Mouse (Mus musculus) CH12F3 (cell line): ENCODE measurements around the gene Hephl1.

Experiments
- in situ Hi-C: fragments of 300-500 bp; cut with MboI; formaldehyde crosslinking; loops from 2 replicates; pipeline ENCODE4 v1.14.3; 2020; ENCODE audit warnings: low sequenced_read_pairs

Hephl1 gene

DNA sequence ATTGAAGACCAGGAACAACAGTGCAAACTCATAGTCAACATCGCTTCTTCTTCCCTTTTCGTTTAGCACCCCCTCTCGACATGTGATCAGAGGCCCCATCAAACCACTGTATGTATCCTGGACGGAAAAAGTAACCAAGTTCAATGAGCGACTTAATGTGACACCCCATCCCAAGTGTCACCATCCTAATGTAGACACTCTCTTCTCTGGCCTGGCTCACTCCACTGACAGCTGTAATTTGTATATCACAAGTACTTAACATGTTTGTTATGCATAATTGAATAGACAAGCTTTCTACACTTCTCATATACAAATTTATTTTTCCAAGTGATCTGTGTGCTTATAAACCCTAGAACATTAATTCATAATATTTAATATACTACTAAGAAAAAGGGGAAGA, 51.1 kb downstream of the Hephl1 start:
- in situ Hi-C loops, result no loop called here

DNA sequence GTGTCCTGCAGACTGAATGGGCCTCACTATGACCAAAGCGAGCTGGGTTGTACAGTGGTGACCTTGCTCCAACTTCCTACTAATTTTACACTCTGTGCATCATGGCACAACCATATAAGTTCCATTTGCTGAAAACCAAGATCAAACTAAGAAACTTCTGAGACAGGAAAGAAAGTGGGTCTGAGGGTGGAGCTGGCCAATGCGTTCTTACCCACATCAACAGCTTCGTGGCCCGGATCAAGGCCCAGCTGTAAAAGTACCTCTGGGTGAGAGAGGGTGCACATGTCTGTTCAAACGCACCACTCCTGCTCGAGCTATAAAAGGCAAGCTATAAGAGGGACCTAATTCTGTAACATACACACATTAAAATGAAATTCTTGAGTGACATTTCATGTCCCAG, 51.9 kb downstream of the Hephl1 start:
- in situ Hi-C loops, result no loop called here

DNA sequence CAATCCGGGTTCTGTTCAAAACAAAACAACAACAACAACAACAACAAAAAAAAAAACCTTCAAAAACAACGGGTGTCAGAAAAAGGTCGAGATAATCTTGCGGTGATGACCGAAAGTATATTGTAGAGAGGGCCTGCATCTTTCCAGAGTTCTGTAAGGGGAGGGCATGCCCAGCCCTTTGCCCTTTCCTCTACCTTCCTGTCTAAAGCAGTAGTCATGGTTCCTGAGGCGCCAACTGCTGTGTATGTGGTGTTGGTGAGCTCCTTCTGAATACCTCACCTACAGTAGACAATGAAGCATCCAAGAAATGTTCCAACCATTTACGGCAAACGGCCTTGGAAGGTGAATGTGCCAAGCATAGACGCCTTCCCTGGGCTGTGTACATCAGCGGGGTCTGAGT, 66.2 kb downstream of the Hephl1 start:
- in situ Hi-C loops, result no loop called here

DNA sequence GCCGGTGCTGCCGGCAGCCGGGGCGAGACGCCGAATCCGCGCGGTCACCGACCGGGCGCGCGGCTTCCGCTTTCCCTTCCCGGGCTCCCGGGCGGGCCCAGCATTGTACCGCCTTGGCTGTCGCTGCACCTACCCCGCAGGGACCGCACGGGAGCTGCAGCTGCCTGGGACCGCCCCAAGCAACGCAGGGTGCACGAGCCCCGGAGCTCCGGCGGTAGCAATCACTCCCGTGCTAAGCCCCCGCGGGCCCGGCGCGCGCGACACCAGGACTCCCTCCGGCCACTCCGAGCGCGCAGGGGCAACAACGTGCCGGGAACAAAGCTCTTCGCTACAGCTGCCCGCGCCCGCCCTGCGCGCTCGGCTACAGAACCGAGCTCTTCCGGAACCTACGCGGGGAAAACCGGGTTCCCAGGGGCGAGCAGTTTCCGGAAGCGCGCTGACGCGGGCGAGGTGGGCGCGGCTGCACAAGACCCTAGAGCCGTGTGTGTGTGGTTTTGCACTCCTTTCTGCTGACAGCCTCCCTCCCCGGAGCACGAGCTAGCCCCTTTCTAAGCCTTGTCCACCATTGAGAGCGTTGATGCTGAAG, 66.7 kb downstream of the Hephl1 start, which contains the start of gene Panx1:
TSS of gene Panx1 (minus strand) at position 395 of the 586 bp plus-strand sequence.
- in situ Hi-C loops, result no loop called here

DNA sequence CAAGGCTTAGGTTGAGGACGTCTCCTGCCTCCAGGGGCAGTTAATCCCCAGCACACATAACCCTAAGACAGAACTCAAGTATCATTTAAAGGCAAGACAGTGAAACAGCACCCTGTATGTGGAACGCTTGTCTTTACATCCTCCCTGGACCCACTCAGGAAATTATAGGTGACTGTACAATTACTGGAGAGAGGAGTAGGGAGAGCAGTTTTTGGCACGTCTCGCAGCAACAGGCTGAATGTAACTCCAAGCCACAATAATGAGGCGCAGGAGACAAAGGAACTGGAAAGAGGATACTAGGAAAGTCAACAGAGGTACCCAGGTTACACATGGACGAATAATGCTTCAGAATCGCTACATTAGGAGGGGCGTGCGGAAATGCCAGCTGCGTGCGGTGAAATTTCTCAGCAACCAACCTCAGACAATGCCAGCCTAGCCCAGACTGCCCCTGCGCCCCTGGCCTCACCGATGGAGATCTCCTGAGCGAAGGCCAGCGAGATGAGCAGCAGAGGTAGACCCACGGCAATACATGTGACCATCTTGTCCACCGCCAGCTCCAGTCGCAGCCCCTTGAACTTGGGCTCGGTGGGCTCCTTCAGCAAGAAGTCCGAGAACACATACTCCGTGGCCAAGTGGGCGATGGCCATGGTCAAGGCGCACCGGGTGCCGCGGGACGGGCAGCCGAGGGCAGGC, 67.4 kb downstream of the Hephl1 start:
- in situ Hi-C loops, result no loop called here

DNA sequence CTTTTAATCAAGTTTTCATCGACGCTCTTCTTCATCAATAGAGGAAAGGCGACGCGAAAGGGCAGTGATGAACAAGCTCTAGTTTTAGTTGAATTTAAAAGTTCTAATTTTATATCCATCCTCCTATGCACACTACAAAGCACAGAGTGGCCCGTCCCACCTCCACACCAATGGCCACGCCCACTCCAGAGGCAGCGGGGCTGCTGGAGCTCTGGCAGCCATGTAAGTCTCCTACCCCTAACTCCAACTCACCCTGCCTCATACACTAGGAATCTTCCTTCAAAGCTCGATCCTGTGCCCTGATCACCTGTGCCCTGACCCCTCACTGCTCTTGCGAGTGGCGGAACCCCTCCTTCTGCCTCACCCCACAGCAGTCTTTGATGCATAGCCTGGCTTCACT, 70.4 kb downstream of the Hephl1 start:
- in situ Hi-C loops, result no loop called here

DNA sequence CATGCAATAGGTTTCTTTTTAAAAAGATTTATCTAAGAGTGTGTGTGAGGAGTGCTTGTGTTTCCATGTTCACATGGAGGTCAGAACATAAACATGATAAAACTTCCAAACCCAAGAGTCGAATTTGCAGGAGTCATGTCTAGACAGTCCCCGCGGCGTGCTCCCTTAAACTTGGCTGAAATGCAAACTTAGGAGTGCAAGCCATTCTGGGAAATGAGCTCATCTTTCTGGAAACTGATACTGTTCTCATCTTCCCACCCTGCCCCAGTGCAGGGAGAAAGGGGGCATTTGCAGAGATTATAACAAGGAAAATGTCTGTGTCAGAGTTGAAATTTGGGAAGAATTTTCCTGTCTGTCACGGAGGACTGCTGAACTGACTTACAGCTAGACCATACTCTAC, 72.1 kb downstream of the Hephl1 start:
- in situ Hi-C loops, result no loop called here

DNA sequence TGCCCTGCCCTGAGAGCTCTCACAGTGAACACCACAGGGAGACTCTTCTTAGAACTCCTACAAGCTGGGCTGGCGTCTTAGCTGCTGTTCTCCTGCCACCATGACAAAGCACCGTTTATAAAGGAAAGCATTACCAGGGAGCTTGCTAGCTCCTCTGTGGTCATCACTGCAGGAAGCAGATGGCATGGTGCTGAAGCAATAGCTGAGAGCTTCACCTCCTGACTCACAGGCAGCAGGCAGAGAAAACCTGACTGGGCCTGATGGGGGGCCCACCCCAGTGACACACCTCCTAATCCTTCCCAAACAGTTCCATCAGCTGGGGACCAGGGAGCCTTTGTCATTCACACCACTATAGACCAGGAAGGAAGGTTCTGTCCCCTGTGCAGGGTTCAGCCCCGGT, 74.2 kb downstream of the Hephl1 start:
- in situ Hi-C loops, result no loop called here

DNA sequence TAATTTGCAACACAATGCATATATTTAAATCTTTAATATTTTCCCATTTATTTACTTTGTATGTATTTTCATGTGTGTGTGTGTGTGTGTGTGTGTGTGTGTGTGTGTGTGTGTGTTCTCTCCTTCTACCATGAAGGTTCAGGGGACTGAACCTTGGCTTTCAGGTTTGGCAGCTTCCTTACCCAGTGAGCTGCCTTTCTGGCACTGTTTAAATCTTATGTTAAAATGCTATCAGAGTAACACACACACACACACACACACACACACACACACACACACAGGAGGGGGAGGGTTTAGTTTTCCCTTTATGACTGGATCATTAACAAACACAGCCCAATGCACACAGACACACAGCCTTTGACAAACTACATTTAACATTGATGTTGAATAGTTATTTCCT, 74.7 kb downstream of the Hephl1 start:
- in situ Hi-C loops, result no loop called here

DNA sequence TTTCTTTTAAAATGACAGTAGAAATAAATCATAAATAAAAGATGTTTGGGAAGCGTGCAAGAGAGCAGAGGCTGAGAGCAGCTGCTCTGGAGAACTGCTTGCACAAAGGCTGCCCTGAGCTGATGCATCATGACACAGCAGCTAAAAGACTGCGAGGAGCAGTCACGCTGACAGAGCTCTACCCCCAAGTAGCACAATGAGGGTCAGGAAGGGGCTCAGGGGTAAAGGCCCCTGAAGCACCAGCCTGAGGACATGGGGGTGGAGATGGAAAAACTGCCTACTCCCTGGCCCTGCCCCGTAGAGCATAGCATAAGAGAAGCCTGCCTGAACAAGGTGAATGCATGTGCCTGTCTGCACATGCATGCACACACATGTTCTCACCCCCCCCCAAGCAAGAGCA, 75.1 kb downstream of the Hephl1 start:
- in situ Hi-C loops, result no loop called here

DNA sequence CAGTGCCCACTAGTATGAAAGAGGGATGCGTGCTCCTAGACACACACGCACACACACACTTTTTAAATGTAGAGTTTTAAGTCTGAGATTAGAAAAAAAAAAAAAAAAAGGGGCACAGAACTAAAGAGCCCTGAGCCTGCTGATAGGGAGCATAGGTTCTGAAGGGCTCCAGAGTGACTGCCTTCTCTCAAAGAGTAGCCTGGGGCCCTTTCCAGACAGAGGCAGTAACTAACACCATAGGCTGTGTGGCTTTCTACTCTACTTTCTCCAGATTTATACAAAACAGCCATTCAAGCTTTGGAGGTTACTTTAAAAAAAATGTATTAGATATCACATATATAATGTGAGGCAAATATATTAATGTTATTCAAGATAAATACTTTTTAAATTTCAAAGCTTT, 75.5 kb downstream of the Hephl1 start:
- in situ Hi-C loops, result no loop called here

DNA sequence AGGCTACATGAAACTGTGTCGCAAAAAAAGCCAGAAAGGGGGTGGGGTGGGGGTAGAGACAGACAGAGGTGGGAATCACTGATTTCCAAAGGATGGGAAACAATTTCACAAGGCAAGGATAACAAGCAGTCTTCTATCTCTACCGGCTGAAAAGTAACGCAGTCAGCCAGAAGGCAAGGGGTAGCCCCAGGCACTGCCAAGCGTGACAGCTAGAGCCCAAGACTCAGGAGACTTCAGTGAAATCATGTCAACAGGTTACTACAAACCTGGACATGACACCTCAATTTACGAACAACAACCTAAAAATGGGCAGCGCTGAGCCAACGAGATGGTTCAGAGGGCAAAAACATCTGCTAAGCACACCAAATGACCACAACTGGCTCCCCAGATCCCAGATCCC, 75.9 kb downstream of the Hephl1 start:
- in situ Hi-C loops, result no loop called here

DNA sequence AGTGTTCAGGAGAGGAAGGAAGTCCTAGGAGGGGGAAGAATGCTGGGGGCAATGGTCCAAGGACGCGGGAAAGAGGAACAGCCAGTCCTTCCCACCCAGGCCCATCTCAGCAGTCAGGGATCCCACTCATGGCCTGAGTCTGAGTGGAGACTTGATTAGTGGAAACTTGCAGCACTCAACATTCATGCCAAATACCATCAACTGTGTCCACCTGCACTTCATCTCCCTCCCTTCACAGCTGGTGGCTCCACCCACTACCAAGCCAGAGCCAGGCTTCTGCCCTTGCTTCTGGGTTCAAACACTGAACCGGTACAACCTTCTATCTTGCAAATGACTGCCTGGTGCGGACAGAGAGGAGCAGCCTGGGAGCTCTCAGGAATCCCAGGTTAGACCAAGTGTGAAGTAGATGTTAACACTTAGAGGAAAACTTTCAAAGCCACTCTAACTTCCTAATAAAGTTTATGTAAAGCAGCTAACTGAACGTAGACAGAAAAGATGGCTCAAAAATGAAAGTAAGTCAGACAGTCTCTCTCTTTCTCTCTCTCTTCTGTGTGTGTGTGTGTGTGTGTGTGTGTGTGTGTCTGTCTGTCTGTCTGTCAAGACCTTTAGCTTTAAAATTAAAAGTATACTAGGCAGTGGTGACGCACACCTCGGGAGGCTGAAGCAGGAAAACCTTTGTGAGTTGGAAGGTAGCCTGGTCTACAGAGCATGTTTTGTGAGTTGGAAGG, 77.2 kb downstream of the Hephl1 start:
- in situ Hi-C loops, result no loop called here

DNA sequence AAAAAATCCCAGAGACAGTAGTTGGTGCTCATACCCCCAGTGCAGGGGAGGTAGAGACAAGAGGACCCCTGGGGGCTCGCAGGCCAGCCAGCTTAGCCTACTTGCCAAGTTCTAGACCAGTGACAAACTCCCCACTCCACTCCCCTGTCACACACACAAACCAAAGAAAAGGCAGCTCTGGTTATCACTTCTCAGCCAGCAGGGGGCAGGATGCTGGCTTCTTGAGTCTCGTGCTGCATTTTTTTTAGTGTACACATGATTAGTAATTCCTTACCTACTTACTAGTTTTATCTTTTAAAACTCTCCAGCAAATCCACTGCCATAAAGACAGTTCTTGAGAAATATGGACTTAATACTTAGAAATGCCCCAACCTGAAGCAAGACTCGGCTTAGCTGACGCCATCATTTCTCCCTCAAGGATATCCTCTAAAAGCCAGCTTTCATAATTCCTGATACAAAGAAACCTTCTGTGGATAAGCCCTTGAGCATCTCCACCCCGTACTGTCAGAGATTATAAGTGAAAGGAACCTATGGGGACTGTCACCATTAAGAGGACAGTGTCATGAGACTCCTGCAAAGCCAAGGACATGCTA, 78.2 kb downstream of the Hephl1 start:
- in situ Hi-C loops, result no loop called here

DNA sequence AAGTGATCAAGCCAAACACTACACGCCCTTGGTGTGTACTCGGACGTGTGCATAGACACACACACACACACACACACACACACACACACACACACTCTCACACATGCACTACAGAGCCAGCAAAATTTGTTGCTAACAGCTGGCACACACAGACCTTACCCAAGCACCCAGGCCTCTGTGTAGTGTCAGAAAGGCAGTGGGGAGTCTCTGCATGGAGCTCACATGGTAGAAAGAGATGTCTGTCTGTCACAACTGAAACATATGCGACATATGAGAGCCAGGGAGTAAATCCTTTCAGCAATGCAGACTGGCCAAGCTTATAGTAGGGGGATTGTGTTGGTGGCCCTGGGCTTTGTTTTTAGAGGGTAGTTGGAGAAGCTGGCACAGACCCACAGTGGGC, 79.1 kb downstream of the Hephl1 start:
- in situ Hi-C loops, result no loop called here

DNA sequence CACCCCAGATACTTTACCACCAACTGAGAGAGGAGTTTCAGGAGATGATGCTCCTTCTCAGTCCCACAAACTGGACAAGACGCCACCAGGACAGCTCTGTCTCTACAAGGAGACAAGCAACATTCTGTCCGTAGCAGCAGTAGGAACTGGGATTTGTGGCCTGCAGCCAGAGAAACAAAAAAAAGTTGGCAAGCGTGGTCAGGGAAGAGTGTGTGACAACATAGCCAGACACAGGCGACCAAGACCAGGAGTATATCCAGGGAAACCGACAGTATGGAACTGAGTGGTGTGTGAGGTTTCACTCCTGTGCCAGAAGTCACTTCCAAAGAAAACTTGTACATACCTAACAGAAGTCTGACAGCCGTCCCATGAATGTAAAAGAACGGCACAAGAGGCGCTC, 81.1 kb downstream of the Hephl1 start:
- in situ Hi-C loops, result no loop called here

DNA sequence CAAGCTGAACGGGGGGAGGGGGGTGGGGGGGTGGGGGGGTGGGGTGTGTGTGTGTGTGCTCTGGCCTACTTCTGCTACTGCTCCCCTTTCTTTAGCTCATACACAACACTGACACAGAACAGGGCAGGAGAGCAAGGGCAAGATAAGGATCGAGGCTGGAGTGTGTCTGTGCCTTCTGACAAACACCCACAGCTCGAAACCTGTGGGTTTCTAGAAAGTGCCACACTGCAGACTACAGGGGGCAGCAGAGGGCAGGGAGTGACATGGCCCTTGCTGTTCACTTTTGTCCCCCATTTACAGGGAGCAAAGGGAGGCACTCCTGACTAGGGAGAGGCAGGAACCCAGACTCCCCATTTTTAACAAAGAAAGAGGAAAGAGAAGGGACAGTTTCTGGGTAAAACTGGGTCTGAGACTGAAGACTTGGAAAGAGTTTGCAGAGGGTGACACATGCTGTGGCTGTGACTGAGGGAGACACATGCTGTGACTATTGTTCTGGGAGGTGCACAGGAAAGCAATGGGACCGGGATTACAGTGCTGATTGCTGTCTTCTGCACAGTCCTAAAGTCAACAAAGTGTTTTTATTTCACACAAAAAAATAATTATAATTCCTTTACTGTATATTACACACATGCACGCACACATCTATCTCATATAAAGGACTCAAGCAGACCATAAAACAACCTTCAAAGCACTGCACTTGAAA, 82.7 kb downstream of the Hephl1 start:
- in situ Hi-C loops, result no loop called here

DNA sequence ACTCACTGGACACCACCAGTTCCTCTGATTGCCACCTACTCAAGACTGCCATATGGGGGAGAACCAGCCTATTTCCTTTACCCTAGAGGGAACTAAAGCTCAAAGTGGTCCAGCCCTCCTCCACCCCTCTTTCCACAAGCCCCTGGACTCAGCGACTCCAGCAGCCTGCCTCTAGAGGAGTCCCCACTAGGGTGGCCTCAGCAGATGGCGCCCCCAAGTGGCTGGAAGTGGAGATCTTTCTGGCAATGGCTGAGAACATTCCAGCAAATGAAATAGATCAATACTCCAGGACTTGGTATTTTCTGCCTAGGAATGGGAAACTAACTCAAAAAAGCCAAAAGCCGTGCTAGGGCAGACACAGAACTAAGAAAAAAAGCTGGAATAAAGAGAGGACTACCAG, 84.2 kb downstream of the Hephl1 start:
- in situ Hi-C loops, result no loop called here

DNA sequence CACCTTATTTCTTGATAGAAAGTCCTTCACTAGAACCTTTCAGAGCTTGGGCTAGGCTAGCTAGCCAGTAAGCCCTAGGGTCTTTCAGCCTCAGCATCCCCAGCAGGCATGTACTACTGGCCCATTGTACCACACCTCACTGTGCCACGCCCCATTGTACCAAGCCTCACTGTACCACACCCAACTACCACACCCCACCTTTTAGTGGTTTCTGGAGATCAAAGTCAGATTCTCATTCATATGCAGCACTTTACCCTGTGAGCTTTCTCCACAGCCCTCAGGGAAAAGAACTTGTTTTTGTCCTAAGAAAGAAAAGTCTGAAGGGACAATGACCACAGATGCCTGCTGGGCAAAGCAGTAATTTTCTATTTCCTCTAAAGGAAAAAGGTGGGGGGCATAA, 88.9 kb downstream of the Hephl1 start:
- in situ Hi-C loops, result no loop called here

DNA sequence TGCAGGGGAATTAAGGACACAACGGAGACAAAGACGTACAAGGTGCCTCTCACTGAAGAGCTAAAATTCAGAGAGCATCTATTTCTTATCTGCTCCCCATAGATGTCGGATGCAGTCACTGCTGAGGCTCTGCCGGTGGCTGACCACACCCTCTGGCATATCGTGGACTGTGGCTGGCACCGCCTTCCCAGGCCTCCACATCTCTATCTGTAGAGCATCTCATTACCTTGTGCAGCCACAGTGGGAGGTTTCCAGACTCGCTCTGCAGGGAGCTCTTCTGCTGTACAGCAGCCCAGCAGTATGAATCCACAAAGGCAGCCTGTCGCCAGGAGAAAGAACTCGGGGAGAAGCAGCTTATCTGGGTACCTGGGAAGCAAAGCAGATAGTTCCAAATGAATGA, 90.8 kb downstream of the Hephl1 start:
- in situ Hi-C loops, result no loop called here

DNA sequence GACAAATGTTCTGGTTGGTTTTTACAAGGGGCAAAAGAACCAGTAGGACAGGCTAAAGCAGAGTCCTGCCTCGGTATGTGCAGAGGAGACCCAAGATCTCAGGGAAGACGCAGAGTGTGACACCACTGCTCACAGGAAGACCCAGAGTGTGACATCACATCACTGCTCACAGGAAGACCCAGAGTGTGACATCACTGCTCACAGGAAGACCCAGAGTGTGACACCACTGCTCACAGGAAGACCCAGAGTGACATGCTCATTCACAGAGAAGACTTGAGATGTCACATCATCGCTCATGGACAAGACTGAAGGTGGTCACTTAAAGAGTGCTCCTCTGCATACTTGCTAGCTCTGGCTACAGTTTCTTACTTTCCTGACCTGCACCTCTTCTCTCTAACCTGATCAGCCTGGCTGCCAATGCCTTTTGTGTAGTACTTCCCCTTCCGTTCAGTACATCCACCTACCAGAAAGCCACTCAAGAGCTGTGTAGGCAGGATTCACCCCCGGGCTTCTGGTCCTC, 91.3 kb downstream of the Hephl1 start:
- in situ Hi-C loops, result no loop called here
